Mouse (Mus musculus): ENCODE measurements around the gene Hmgxb4.
"Not testable (repeated sequence)": the region's sequence is repeated elsewhere in the genome, so short reads cannot be mapped to it uniquely, and the experiment has no call there.

Hmgxb4 gene

GRCm38 (mm10) chr8:74993081-74993474, at the start of gene Hmgxb4:
TSS of gene Hmgxb4 (plus strand) at chr8:74993356.
- DNase-seq (ENCODE audit: low spot score in 2 of 2) = no peak

- no peak for DNase-seq (ENCODE audit: low spot score in 2 of 2)
Observed at GRCm38 (mm10) chr8:74949445-74949844, 43.7 kb upstream of the Hmgxb4 start.

- DNase-seq (ENCODE audit: low spot score in 2 of 2) = no peak
Observed at GRCm38 (mm10) chr8:74963983-74964382, 29.2 kb upstream of the Hmgxb4 start.

- not testable (repeated sequence) for DNase-seq (ENCODE audit: low spot score in 2 of 2)
Observed at GRCm38 (mm10) chr8:74970286-74970685, 22.9 kb upstream of the Hmgxb4 start.

- no peak for DNase-seq (ENCODE audit: low spot score in 2 of 2)
Observed at GRCm38 (mm10) chr8:74971636-74972035, 21.5 kb upstream of the Hmgxb4 start.

- DNase-seq (ENCODE audit: low spot score in 2 of 2) = no peak
Observed at GRCm38 (mm10) chr8:74972322-74972883, 20.8 kb upstream of the Hmgxb4 start.

GRCm38 (mm10) chr8:74973121-74973869, 19.9 kb upstream of the Hmgxb4 start:
- no peak for DNase-seq (ENCODE audit: low spot score in 2 of 2)

- no peak for DNase-seq (ENCODE audit: low spot score in 2 of 2)
Observed at GRCm38 (mm10) chr8:74973904-74974303, 19.3 kb upstream of the Hmgxb4 start.

- no peak for DNase-seq (ENCODE audit: low spot score in 2 of 2)
Observed at GRCm38 (mm10) chr8:74977427-74977826, 15.7 kb upstream of the Hmgxb4 start.

GRCm38 (mm10) chr8:74980060-74980710, 13.0 kb upstream of the Hmgxb4 start:
- DNase-seq (ENCODE audit: low spot score in 2 of 2) = no peak

- DNase-seq (ENCODE audit: low spot score in 2 of 2) = peak; percentile 26 to 28
Observed at GRCm38 (mm10) chr8:74980711-74981062, 12.5 kb upstream of the Hmgxb4 start.

GRCm38 (mm10) chr8:74981809-74982208, 11.3 kb upstream of the Hmgxb4 start:
- DNase-seq (ENCODE audit: low spot score in 2 of 2) = no peak

- no peak for DNase-seq (ENCODE audit: low spot score in 2 of 2)
Observed at GRCm38 (mm10) chr8:74987436-74987835, 5.7 kb upstream of the Hmgxb4 start.

GRCm38 (mm10) chr8:74990021-74990420, 3.1 kb upstream of the Hmgxb4 start:
- DNase-seq (ENCODE audit: low spot score in 2 of 2) = no peak

GRCm38 (mm10) chr8:74993475-74994451, 607 bp downstream of the Hmgxb4 start:
- DNase-seq (ENCODE audit: low spot score in 2 of 2) = peak; percentile 68 to 76

- no peak for DNase-seq (ENCODE audit: low spot score in 2 of 2)
Observed at GRCm38 (mm10) chr8:74994540-74994939, 1.4 kb downstream of the Hmgxb4 start.

- DNase-seq (ENCODE audit: low spot score in 2 of 2) = no peak
Observed at GRCm38 (mm10) chr8:75000431-75000830, 7.3 kb downstream of the Hmgxb4 start.

- no peak for DNase-seq (ENCODE audit: low spot score in 2 of 2)
Observed at GRCm38 (mm10) chr8:75008826-75009225, 15.7 kb downstream of the Hmgxb4 start.

- no peak for DNase-seq (ENCODE audit: low spot score in 2 of 2)
Observed at GRCm38 (mm10) chr8:75013557-75013956, 20.4 kb downstream of the Hmgxb4 start.

- DNase-seq (ENCODE audit: low spot score in 2 of 2) = no peak
Observed at GRCm38 (mm10) chr8:75013964-75014363, 20.8 kb downstream of the Hmgxb4 start.

- DNase-seq (ENCODE audit: low spot score in 2 of 2) = no peak
Observed at GRCm38 (mm10) chr8:75015981-75016380, 22.8 kb downstream of the Hmgxb4 start.

GRCm38 (mm10) chr8:75016422-75016821, 23.3 kb downstream of the Hmgxb4 start:
- no peak for DNase-seq (ENCODE audit: low spot score in 2 of 2)

Data from right cerebral cortex, postnatal 36 days (tissue).